Mouse (Mus musculus) kidney, adult 2 months (tissue): ENCODE measurements around the gene Nynrin. TPM values are rescaled to one million over a fixed set of nuclear protein-coding genes. Genes with fewer than 3 reads are reported as not detected.

Experiments
- DNase-seq: peaks from one replicate; pipeline ENCODE4 v3.0.0; 2021
- H3K27ac ChIP-seq: fragments of 200-500 bp; 2 replicates; pipeline ENCODE4 v1.5.1; 2012; ENCODE audit warnings: low read depth, low read length, control low read depth, inconsistent platforms; ENCODE audit not compliant: insufficient read depth
- H3K27me3 ChIP-seq: fragments of 200-500 bp; replicated peaks from 2 replicates; pipeline ENCODE4 v1.6.1; 2012; ENCODE audit warnings: mild to moderate bottlenecking, moderate library complexity, low read length, inconsistent platforms; ENCODE audit not compliant: control insufficient read depth, insufficient read depth
- H3K36me3 ChIP-seq: fragments of 200-500 bp; 2 replicates; pipeline ENCODE4 v1.6.1; 2012; ENCODE audit warnings: mild to moderate bottlenecking, moderate library complexity, low read length, inconsistent platforms; ENCODE audit not compliant: control insufficient read depth, insufficient read depth
- H3K4me1 ChIP-seq: fragments of 200-500 bp; 2 replicates; pipeline ENCODE4 v1.6.1; 2011; ENCODE audit warnings: low read length; ENCODE audit not compliant: control insufficient read depth, insufficient read depth
- H3K4me3 ChIP-seq: fragments of 200-500 bp; 2 replicates; pipeline ENCODE4 v1.5.1; 2011; ENCODE audit warnings: mild to moderate bottlenecking, low read depth, low read length, control low read depth; ENCODE audit not compliant: insufficient read depth
- CTCF ChIP-seq: fragments of 200-500 bp; conservative IDR thresholded peaks from 2 replicates; pipeline ENCODE4 v1.5.1; 2011; ENCODE audit warnings: low read depth, mild to moderate bottlenecking, control low read depth, low read length, moderate library complexity, mixed read lengths; ENCODE audit not compliant: insufficient read depth, insufficient read length
- POLR2A ChIP-seq: fragments of 200-500 bp; IDR thresholded peaks from one replicate; pipeline ENCODE4 v1.6.1; 2011; ENCODE audit warnings: low read depth, low read length, control low read depth
- WGBS: fragments of 180-500 bp; shearing (Covaris S2); methylation state at CpG from one replicate; pipeline ENCODE4 v1.1.7; 2018; 5-methylcytosine and 5-hydroxymethylcytosine counted together
- polyA plus RNA-seq: library from polyadenylated mRNA; depleted of rRNA; stranded (reverse); fragments of >200 nt; gene quantifications from 2 replicates; pipeline ENCODE4 v1.2.3, GENCODE M21; 2012

Nynrin gene
- polyA plus RNA-seq, 1 experiment = 7.6 TPM

DNA sequence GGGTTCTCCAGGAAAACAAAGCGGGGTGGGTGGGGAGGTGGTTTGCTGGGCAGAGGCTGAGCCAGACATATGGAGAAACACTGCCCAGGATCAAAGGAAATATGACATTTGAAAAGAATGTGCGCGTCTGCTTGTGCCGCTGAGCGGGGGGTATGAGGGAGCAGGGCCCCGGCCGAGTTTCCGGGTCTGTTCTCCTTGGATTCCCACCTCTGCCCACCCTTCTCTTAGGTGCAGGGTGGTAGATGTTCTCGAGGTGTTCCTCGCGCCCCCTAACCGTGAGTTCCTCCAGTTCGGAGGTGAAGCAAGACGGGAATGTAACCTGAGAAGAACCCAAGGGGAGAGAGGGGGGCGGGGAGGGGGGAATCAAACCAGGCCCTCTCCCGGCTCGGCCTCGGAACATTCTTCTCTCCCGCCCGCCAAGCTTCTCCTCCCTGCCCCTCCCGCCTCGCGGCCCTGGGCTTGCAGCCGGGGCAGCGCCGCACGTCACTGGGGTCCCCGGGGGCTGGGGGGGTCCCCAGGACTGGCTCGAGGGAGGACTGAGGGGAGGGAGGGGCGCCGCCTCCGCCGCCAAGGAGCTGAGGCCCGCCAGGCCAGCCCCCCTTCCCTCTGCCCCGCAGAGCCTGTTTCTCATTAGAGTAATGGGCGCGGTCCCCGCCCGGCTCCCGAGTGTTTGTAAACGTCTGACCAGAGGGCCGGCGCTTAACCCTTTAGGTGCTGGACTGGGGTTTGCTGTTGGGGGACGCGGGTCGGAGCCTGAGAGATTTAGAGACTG, 30.6 kb upstream of the Nynrin start, which contains the start of gene Nfatc4:
Nfatc4 (plus strand) TSS at position 154 of the 772 bp plus-strand sequence.
- TF ChIP-seq POLR2A = no peak
- Histone ChIP-seq H3K4me3 (peak within 1 kb of the TSS; percentile 46), H3K27ac (peak within 1 kb of the TSS; percentile 40; the same call in 1 of the 2 replicates), H3K36me3 (no peaks in the 10 kb centered on the region), H3K4me1 (no peaks in the 10 kb centered on the region), H3K27me3 (peaks cover 2% of the 10 kb centered on the region)
- WGBS = under 1% methylated on average over 45 of the region's 46 CpGs
- DNase-seq = peak; percentile 78

DNA sequence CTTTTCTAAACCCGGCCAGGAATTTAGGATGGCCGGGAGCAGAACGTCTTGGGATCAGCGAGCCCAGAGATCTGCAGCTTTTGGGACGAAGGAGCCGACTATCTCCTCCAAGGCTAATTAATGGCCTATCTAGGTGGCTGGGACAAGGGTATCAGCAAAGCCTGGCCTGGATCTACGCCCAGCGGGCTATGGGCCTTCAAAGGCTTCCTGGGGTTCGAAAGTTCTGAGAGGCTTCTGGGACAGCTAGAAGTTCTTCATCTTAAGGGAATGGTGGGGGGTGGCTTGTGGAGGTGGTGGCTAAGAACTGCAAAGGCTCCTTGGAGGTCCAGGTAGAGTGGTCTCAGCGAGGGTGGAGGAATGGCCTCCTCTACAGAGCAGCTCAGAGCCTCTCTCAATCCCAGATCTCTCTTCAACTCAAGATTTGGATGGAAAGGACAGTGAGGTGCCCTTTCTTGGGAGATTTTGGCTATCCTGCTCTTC, 29.8 kb upstream of the Nynrin start:
- Histone ChIP-seq H3K4me3 (peak overlapping the region; percentile 46), H3K36me3 (no peaks in the 10 kb centered on the region), H3K27ac (0 out of 2 replicates have a peak overlapping the region, but pooled peaks have one; percentile 10), H3K27me3 (peaks cover 2% of the 10 kb centered on the region), H3K4me1 (no peaks in the 10 kb centered on the region)
- TF ChIP-seq CTCF (no peak), POLR2A (no peak)
- DNase-seq = peak; percentile 36
- WGBS = 31% methylated on average over 10 of the region's 10 CpGs

DNA sequence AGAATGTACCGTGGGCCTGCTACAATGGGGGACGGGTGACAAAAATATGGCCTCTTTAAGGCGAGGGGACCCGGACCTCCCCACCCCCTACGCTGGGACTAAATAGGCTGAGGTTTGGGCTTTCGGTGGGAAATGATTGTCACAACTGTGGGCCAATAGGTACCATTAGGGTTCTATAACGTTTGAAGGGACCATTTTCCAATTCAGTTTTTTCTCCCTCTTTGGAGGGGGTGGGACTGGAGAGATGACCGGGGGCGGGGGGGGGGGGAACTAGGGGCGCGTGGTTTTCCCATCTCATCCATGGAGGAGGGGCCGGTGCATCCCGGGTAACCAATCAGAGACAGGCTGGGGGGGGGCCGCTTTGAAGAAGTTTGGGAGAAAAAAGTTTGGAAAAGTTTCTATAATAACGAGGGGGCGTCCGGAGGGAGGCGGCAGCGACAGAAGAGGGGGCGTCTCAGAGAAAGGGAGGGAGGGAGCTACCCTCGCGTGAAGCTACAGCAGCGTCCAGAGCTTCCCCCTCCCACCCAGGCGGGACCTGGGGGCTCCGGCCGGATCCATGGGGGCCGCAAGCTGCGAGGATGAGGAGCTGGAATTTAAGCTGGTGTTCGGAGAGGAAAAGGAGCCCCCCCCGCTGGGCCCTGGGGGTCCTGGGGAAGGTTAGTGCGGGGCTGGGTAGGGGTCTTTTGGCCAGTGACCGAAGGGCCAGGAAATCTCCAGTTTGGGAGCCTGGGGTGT, 29.2 kb upstream of the Nynrin start:
- Histone ChIP-seq H3K27ac (no peak overlapping the region), H3K4me1 (no peaks in the 10 kb centered on the region), H3K4me3 (peak overlapping the region; percentile 46), H3K36me3 (no peaks in the 10 kb centered on the region), H3K27me3 (peaks cover 2% of the 10 kb centered on the region)
- 12% methylated on average over 32 of the region's 32 CpGs for WGBS
- TF ChIP-seq POLR2A (no peak), CTCF (no peak)
- peak; percentile 13 for DNase-seq

DNA sequence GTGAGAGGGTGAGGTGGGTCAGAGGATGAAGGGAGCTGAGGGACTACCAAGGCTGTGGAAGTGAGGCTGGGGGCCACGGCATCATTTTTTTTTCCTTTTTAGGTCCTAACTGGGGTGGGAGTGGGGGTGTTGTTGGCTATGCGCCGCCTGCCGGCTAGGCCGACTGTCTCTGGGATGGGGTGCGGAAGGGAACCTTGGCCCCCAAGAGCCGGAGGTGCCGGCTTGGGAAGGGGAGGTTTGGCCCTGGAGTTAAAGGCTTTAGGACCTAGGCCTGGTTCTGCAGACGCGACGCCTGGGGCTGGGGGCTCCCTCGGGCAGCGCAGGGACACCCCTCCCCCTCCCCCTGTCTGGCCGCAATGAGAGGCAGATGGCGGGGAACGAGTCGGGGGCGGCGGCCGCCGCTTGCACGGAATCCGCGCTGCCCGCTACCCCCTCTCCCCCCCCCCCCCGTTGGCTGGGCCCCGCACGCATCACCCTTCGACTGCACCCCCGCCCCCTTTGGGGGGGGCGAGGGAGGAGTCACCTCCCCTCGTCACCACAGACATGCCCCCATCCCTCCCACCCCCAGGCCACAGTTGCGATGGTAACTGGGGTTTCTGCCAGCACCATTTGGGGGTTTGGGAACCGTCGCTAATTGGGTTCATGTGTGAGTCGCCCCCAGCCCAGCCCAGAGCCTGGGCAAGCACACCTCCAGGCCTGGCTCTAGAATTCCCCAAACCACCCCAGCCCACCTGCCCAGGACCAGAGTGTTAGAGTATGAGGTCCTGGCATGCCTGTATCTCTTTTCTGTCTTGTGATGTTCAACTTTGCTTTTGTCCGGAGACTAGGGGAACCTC, 28.4 kb upstream of the Nynrin start:
- TF ChIP-seq CTCF (no peak), POLR2A (no peak)
- WGBS = 12% methylated on average over 19 of the region's 37 CpGs
- H3K4me3 ChIP-seq = peak overlapping the region; percentile 29
- no peaks in the 10 kb centered on the region for H3K36me3 ChIP-seq
- no peaks in the 10 kb centered on the region for H3K4me1 ChIP-seq
- DNase-seq = no peak
- no peak overlapping the region for H3K27ac ChIP-seq
- H3K27me3 ChIP-seq = peaks cover 2% of the 10 kb centered on the region

DNA sequence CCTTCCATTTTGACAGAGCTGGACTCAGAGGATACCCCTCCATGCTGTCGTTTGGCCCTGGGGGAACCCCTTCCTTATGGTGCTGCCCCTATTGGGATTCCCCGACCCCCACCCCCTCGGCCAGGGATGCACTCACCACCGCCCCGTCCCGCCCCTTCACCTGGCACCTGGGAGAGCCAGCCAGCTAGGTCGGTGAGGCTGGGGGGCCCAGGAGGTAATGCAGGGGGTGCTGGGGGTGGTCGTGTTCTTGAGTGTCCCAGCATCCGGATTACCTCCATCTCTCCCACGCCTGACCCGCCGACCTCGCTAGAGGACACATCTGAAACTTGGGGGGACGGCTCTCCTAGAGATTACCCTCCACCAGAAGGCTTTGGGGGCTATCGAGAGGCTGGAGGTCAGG, 27.7 kb upstream of the Nynrin start:
- Histone ChIP-seq H3K27me3 (peaks cover 2% of the 10 kb centered on the region), H3K4me3 (no peak overlapping the region), H3K27ac (no peak overlapping the region), H3K36me3 (no peaks in the 10 kb centered on the region), H3K4me1 (no peaks in the 10 kb centered on the region)
- TF ChIP-seq CTCF (no peak), POLR2A (no peak)
- no peak for DNase-seq
- WGBS = 37% methylated on average over 15 of the region's 15 CpGs

DNA sequence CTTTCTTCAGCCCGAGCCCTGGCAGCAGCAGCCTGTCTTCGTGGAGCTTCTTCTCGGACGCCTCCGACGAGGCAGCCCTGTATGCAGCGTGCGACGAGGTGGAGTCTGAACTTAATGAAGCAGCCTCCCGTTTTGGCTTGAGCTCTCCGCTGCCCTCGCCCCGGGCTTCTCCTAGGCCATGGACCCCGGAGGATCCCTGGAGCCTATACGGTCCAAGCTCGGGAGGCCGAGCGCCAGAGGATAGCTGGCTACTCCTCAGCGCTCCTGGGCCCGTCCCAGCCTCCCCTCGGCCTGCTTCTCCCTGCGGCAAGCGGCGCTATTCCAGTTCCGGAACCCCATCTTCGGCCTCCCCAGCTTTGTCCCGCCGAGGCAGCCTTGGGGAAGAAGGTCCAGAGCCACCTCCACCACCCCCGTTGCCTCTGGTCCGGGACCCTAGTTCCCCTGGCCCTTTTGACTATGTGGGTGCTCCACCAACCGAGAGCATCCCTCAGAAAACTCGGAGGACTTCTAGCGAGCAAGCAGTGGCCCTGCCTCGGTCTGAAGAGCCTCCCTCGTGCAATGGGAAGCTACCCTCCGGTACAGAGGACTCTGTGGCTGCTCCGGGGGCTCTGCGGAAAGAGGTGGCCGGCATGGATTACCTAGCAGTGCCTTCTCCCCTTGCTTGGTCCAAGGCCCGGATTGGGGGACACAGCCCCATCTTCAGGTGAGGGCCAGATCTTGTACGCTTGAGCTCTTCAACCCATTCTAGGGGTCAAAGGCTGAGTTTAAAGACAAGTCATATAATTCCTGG, 27.1 kb upstream of the Nynrin start:
- 66% methylated on average over 41 of the region's 41 CpGs for WGBS
- DNase-seq = no peak
- Histone ChIP-seq H3K4me3 (no peak overlapping the region), H3K27ac (no peak overlapping the region), H3K27me3 (peaks cover 2% of the 10 kb centered on the region), H3K4me1 (no peaks in the 10 kb centered on the region), H3K36me3 (no peaks in the 10 kb centered on the region)
- TF ChIP-seq CTCF (no peak), POLR2A (no peak)
